Mouse (Mus musculus) ES-Bruce4 (cell line): ENCODE results near the gene Filip1. TPM values are rescaled to one million over a fixed set of nuclear protein-coding genes. Genes with fewer than 3 reads are reported as not detected.

ENCODE experiments used
- H3K27ac ChIP-seq: 2 replicates; pipeline ENCODE4 v1.5.1; 2012; ENCODE audit warnings: low read length, inconsistent platforms; ENCODE audit not compliant: insufficient read depth
- H3K27me3 ChIP-seq: 2 replicates; pipeline ENCODE4 v1.6.1; 2012; ENCODE audit warnings: mild to moderate bottlenecking, low read length, inconsistent platforms; ENCODE audit not compliant: control insufficient read depth, poor library complexity, insufficient read depth, severe bottlenecking
- H3K36me3 ChIP-seq: 2 replicates; pipeline ENCODE4 v1.6.1; 2012; ENCODE audit warnings: inconsistent platforms, mild to moderate bottlenecking, low read length, moderate library complexity; ENCODE audit not compliant: control insufficient read depth, poor library complexity, insufficient read depth, severe bottlenecking
- H3K4me1 ChIP-seq: one replicate; pipeline ENCODE4 v1.8.1; 2011; ENCODE audit warnings: low read length; ENCODE audit not compliant: control insufficient read depth, insufficient read depth
- H3K4me3 ChIP-seq: 2 replicates; pipeline ENCODE4 v1.5.1; 2011; ENCODE audit warnings: low read depth, mild to moderate bottlenecking, low read length
- H3K9ac ChIP-seq: 2 replicates; pipeline ENCODE4 v1.6.1; 2012; ENCODE audit warnings: low read depth, mild to moderate bottlenecking, inconsistent platforms; ENCODE audit not compliant: poor library complexity, severe bottlenecking
- H3K9me3 ChIP-seq: replicated peaks from 2 replicates; pipeline ENCODE4 v1.6.1; 2012; ENCODE audit warnings: mild to moderate bottlenecking, low read length, inconsistent platforms; ENCODE audit not compliant: control insufficient read depth, poor library complexity, insufficient read depth, severe bottlenecking
- CTCF ChIP-seq: IDR thresholded peaks from one replicate; pipeline ENCODE4 v1.8.1; 2011; ENCODE audit warnings: low read depth, low read length
- EP300 ChIP-seq: IDR thresholded peaks from 2 replicates; pipeline ENCODE4 v1.6.1; 2011; ENCODE audit warnings: low read depth, low read length; ENCODE audit not compliant: insufficient read depth
- POLR2A ChIP-seq: IDR thresholded peaks from one replicate; pipeline ENCODE4 v1.8.1; 2011; ENCODE audit warnings: low read length; ENCODE audit not compliant: insufficient read depth
- polyA plus RNA-seq: library from polyadenylated mRNA; stranded (reverse); fragments of >200 nt; gene quantifications from 2 replicates; pipeline ENCODE4 v1.2.4, GENCODE M21; 2011; ENCODE audit warnings: low read depth; ENCODE audit not compliant: missing spikeins, insufficient read depth, insufficient read length

Filip1 gene
- polyA plus RNA-seq, 1 experiment = not detected

- TF ChIP-seq EP300 = no peak
- TF ChIP-seq CTCF = no peak
- TF ChIP-seq POLR2A = no peak
- Histone ChIP-seq H3K9me3 (peaks cover 7% of the 10 kb centered on the region; the same call in 1 of the 2 replicates), H3K36me3 (no peaks in the 10 kb centered on the region), H3K4me1 (no peaks in the 10 kb centered on the region), H3K27me3 (no peaks in the 10 kb centered on the region), H3K27ac (no peak overlapping the region), H3K9ac (no peak overlapping the region), H3K4me3 (no peak overlapping the region)
Measured at GRCm38 (mm10) chr9:79898815-79899214, 113.8 kb downstream of the Filip1 start.

- Histone ChIP-seq H3K9ac (no peak overlapping the region), H3K27ac (no peak overlapping the region), H3K9me3 (peaks cover 7% of the 10 kb centered on the region; the same call in 1 of the 2 replicates), H3K4me1 (no peaks in the 10 kb centered on the region), H3K4me3 (no peak overlapping the region), H3K27me3 (no peaks in the 10 kb centered on the region), H3K36me3 (no peaks in the 10 kb centered on the region)
- no peak for TF ChIP-seq EP300
- no peak for TF ChIP-seq POLR2A
- TF ChIP-seq CTCF = no peak
Measured at GRCm38 (mm10) chr9:79894665-79895064, 118.0 kb downstream of the Filip1 start.

GRCm38 (mm10) chr9:79893841-79894612, 118.6 kb downstream of the Filip1 start:
- no peak overlapping the region for H3K9ac ChIP-seq

GRCm38 (mm10) chr9:79892183-79892582, 120.5 kb downstream of the Filip1 start:
- Histone ChIP-seq H3K4me3 (no peak overlapping the region), H3K27me3 (no peaks in the 10 kb centered on the region), H3K9me3 (no peaks in the 10 kb centered on the region), H3K4me1 (no peaks in the 10 kb centered on the region), H3K27ac (no peak overlapping the region), H3K9ac (no peak overlapping the region), H3K36me3 (no peaks in the 10 kb centered on the region)
- TF ChIP-seq CTCF (no peak), EP300 (no peak), POLR2A (no peak)

More at GRCm38 (mm10) chr9:79893841-79894612, 118.6 kb downstream of the Filip1 start:
- peaks cover 3% of the 10 kb centered on the region; the same call in 1 of the 2 replicates for H3K9me3 ChIP-seq
- no peaks in the 10 kb centered on the region for H3K36me3 ChIP-seq
- H3K27me3 ChIP-seq = no peaks in the 10 kb centered on the region
- no peak overlapping the region for H3K27ac ChIP-seq
- TF ChIP-seq CTCF = no peak
- TF ChIP-seq EP300 = no peak
- no peak for TF ChIP-seq POLR2A
- no peaks in the 10 kb centered on the region for H3K4me1 ChIP-seq
- no peak overlapping the region for H3K4me3 ChIP-seq

GRCm38 (mm10) chr9:79890488-79890887, 122.2 kb downstream of the Filip1 start:
- TF ChIP-seq CTCF (no peak), POLR2A (no peak), EP300 (no peak)
- H3K9ac ChIP-seq = no peak overlapping the region
- H3K4me1 ChIP-seq = no peaks in the 10 kb centered on the region
- H3K27ac ChIP-seq = no peak overlapping the region
- H3K27me3 ChIP-seq = no peaks in the 10 kb centered on the region
- H3K36me3 ChIP-seq = no peaks in the 10 kb centered on the region
- H3K9me3 ChIP-seq = no peaks in the 10 kb centered on the region
- no peak overlapping the region for H3K4me3 ChIP-seq

- H3K9me3 ChIP-seq = no peaks in the 10 kb centered on the region
- H3K36me3 ChIP-seq = no peaks in the 10 kb centered on the region
- no peak overlapping the region for H3K27ac ChIP-seq
- TF ChIP-seq POLR2A (no peak), EP300 (no peak), CTCF (peak; percentile 26)
- no peak overlapping the region for H3K4me3 ChIP-seq
- H3K4me1 ChIP-seq = no peaks in the 10 kb centered on the region
- no peak overlapping the region for H3K9ac ChIP-seq
- no peaks in the 10 kb centered on the region for H3K27me3 ChIP-seq
Measured at GRCm38 (mm10) chr9:79889132-79889531, 123.5 kb downstream of the Filip1 start.
